Mouse (Mus musculus) layer of hippocampus, postnatal 14 days (tissue): ENCODE data around the gene Sdsl. TPM values are rescaled to one million over a fixed set of nuclear protein-coding genes. Genes with fewer than 3 reads are reported as not detected.

Experiments
- DNase-seq, 2 experiments: peaks; one replicate each; pipeline ENCODE4 v3.0.0; 2021 to 2022; ENCODE audit warnings: low spot score in 2 of 2, mixed read lengths in 1 of 2
- total RNA-seq, 2 experiments: library from RNA; stranded (reverse); gene quantifications; 2 replicates each; pipeline ENCODE4 v1.2.3; 2021

The Sdsl gene
- total RNA-seq, 2 experiments from 2014 or later: 7.1 to 8.7 TPM

GRCm38 (mm10) chr5:120495703-120496226 is 23.2 kb upstream of the Sdsl start:
- DNase-seq: no peak

DNA sequence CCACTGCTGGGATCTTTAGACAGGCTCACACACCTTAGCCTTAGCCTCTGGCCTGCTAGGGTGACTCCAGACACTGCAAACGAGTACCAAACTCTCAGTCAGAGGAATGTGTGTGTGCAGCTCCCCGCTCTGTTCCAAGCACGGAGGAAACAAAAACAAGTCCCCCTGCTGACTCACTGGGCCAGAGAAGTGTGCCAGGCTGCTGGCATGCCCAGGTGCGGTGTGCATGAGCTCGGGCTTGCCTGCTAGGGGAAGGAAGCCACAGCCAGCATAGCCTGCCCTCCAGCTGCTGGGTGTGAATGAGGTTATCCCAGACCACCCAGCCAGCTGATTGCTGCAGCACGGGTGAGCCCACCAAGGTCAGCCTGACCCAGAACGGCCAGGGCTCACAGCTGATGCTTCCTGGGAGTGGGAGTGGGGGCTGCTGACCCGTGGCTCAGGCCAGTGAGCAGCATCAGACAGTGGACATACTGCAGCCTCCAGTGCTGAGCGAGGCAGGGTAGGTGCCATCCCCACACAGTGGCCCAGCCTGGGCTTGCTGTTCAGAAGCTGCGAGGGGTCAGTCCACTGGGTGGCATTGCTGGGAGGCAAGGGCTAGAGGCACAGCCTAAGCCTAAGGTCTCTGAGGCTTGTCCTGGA is 22.6 kb upstream of the Sdsl start:
- DNase-seq: no peak

DNA sequence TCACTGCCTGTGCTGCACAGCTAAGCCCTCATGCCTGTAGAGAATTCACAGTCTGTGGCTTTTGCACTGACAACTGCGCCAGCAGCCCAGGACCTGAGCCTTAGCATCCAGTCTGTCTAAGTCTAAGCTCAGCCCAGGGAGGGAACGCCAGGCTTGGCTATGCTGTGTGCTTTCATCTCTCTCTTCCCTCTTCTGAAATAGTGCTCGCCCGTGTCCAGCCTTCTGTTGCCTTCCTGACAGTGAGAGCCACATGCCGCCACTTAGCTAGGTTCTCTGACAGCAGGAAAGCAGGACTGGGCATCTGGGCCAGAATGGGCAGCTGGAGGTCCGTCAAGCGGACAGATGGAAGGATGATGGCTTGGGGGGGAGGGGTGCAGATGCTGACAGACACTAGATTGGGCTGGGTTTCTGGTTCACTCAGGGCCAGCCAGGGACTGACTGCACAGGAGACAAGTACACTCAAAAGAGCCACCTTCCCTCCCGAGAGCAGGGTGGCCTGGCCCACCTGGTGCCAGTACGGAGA is 21.3 kb upstream of the Sdsl start:
- peak in 1 of 2 experiments; percentile 48 for DNase-seq

DNA sequence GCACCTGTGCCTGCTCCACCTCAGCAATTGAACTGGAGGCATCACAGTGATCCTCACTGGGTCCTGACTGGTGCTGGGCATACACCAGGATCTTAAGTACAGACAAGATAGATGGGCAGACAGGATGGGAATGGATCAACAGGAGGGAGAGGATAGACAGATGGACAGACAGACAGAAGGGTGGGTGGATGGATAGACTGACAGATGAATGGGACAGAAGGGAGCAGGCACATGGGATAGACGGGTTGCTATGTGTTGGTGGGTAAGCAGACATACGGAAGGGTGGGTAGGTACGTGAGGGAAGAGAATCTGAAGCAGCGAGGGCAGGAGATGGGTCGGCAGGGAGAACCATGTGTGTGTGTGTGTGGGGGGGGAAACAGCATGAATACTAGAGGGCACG is 20.8 kb upstream of the Sdsl start:
- DNase-seq: peak; percentile 49 to 77

DNA sequence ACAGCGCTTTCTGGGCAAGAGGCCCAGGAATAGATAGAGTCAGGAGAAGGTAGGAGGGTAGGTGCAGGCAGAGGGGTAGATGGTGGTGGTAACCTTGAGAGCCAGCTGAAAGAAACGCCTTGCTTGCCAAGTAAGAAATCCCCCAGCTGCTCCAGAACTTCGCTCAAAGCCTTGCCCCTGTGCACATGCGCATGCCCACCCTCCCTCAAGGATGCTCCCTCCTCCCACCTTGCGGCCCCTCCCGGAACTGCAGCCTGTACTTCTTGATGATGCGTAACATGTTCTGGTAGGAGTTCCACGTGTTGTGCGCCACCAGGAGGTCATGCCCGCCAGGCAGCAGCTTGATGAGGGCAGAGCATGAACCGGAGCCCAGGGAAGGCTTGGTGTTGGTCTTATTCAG is 19.8 kb upstream of the Sdsl start:
- DNase-seq: no peak

GRCm38 (mm10) chr5:120490679-120491192 is 18.1 kb upstream of the Sdsl start:
- peak; percentile 62 to 80 for DNase-seq

GRCm38 (mm10) chr5:120487844-120488243 is 15.2 kb upstream of the Sdsl start:
- no peak for DNase-seq

GRCm38 (mm10) chr5:120483399-120483798 is 10.8 kb upstream of the Sdsl start:
- DNase-seq: no peak

DNA sequence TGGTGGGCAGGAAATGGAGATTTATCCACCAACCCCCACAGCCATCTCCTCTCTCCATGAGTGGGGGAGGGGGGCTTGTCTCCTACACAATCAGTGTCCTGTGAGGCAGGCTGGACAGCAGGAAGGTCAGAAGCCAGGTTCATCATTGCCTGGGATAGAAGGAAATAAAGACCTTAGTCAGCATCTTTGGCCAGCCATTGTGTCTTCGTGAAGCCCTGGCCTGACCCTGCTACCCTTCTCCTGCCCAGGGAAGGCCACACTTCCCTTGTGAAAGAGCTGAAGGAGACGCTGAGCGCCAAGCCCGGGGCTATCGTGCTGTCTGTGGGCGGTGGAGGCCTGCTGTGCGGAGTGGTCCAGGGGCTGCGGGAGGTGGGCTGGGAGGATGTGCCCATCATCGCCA is 8.6 kb upstream of the Sdsl start:
- DNase-seq: no peak

GRCm38 (mm10) chr5:120479538-120479937 is 6.9 kb upstream of the Sdsl start:
- DNase-seq: no peak

DNA sequence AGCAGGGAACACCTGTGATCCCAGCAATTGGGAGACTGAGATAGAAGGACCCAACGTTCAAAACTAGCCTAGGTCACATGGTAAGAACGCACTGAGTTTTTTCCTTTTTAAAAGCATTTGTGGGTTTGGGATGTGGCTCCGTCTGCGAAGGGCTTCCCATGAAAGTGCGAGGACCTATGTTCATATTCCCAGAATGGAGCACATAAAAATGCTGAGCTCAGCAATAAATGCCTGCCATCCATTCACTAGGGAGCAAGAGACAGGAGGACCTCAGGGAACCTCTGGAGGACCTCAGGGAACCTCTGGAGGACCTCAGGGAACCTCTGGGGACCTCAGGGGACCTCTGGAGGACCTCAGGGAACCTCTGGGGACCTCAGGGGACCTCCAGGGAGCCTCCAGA is 5.4 kb upstream of the Sdsl start:
- no peak for DNase-seq

GRCm38 (mm10) chr5:120476296-120476695 is 3.7 kb upstream of the Sdsl start, which contains the start of gene Sds:
Sds (plus strand) TSS chr5:120476526.
- no peak for DNase-seq

GRCm38 (mm10) chr5:120475861-120476260 is 3.3 kb upstream of the Sdsl start:
- no peak for DNase-seq

DNA sequence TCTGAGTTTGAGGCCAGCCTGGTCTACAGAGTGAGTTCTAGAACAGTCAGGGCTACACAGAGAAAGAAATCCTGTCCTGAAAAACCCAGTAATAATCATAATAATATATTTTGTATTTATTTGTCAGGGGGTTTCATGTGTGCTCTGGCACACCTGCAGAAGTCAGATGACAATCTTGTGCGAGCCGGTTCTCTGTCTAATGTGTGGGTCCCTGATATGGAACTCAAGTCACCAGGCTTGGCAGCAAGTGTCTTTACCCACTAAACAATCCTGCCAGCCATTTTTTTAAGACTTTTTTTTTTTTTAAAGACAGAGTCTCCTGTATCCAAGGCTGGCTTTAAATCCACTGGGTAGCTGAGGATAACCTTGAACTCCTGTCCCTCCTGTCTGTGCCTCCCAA is 751 bp upstream of the Sdsl start:
- DNase-seq: no peak

GRCm38 (mm10) chr5:120471538-120471937 is 1.1 kb downstream of the Sdsl start:
- no peak for DNase-seq

DNA sequence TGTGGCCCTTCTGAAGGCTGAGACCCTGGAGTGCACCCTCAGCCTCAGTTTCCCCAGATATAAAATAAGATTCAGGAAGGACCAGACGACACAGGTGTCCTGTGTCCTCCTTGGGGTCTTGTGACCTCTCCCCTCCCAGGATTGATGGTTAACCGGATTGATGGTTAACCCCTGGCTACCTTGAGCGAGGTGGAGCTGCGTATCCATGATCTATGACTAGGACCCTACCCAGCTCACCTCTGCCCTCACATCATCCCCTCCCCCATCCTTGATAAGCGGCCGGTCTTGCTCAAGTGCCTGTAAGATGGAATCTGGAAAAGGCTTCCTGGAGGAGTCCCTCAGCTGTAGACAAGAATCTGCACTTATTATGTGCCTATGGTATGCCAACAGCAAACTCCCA is 3.8 kb downstream of the Sdsl start:
- no peak for DNase-seq

GRCm38 (mm10) chr5:120468336-120468735 is 4.3 kb downstream of the Sdsl start:
- no peak for DNase-seq

- DNase-seq: no peak
Observed at GRCm38 (mm10) chr5:120467026-120467425, 5.6 kb downstream of the Sdsl start.

DNA sequence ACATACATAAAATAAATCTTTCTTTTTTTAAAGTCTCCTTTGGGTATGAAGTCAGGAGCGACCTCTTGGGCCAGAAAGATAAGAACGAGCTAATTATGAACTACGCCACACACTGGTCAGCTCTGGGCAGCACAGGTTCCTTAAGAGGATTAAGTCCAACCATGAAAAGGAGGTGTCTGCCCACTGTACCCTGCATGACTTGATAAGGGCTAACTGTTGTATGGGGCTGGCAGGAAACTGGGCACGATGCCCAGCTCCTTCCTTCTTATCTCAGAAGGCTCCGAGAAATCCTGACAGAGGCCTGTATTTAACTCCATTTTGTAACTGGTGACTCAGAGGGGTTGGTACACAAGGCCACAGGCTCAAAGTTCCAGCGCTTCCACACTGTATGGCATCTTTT is 6.8 kb downstream of the Sdsl start:
- DNase-seq: no peak

DNA sequence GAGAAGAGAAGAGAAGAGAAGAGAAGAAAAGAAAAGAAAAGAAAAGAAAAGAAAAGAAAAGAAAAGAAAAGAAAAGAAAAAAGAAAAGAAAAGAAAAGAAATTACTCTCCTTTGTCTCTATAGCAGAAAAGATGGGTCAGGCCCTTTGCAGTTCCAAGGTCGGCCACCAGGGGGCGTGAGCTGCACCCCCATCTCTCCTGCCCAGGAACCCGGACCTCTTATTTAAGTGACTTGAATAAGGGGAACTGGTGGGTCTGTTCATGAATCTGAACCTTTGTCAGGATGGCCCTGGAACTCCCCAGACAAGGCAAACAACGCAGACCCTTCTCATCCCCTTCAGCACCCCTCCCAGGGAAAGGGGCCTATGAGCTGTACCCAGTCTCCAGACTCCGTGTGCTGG is 7.5 kb downstream of the Sdsl start:
- no peak for DNase-seq

DNA sequence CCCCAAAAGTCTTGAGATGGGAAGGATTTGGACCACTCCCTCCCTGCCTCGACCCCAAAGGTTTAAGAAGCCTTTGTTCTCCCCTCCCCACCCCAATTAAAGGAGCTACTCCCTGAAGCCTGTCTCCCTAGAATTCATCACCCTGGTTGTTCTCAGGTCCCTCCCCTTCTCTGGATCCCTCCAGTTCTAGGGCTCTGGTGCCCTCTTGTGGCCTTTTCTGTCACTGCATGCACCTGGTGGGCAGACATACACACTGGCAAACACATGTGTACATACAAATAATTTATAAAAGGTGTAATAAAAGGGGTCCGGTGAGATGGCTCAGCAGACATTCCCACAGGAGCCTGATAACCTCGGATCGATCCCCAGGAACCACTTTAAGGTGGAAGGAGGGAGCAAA is 8.3 kb downstream of the Sdsl start:
- no peak for DNase-seq

- no peak for DNase-seq
Observed at GRCm38 (mm10) chr5:120461902-120462301, 10.7 kb downstream of the Sdsl start.

DNA sequence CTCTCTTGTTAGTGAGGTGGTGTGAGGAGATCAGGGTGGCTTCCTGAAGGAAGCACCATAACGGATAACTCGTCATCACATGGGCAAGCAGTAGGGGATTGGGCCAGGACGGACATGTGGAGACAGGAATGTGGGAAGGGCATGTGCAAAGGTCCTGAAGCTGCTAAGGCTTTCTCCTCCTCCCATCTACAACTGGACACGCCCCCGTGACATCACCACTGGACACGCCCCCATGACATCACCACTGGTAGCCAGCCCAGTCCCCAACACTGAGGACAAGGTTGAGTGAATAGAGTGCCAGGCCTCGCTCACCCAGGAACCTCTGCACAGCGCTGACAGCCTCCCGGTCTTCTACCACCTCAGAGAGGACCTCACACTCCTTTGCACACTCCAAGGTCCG is 13.5 kb downstream of the Sdsl start:
- DNase-seq: no peak
